Mouse (Mus musculus) urinary bladder, postnatal 0 days (tissue): ENCODE data around the gene Olfr1024. TPM values are rescaled to one million over a fixed set of nuclear protein-coding genes. Genes with fewer than 3 reads are reported as not detected.

Experiments used
- polyA plus RNA-seq: library from polyadenylated mRNA; unstranded; fragments of >200 nt; fragmentation: Nextera tagmentation; extraction: Ambion mirVana; gene quantifications from 2 replicates; pipeline ENCODE4 v1.2.1, GENCODE M21; 2015

Gene Olfr1024
- not detected in 2 replicates for polyA plus RNA-seq

DNA sequence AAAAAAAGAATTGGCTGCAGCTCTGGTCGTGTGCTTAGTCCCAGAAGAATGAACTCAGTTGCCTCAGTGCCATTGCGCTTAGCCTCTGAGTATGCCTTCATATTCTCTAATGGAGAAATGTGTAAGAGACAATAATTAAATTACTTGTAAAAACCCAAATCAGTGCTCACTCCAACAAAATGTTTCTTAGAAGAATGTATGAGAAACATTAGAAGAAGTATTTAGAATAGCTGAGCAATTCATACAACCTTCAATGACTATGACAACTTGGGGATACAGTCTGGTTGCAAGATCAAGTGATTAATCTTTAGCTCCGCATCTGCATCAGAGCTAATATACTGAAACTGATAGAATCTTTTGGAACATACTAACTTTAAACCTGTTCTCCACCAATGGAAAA, at the start of gene Olfr1024:
Olfr1024 (minus strand) TSS at position 101 of the 400 bp plus-strand sequence.

DNA sequence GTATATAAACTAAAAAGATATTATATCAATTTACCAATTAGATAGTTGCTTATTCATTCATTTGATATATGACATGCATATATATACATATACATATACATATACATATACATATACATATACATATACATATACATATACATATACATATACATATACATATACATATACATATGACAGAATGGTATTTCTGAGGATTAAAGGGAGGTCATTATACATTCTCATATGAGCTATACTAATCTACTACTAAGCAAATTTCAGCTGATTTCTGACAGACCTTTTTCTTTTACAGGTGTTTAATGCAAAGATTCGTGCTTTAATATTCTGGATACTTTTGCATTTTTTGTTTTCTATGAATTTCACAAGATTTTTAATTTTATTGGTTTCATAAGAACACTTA, 45.3 kb upstream of the Olfr1024 start, which contains the start of gene Olfr1028:
Olfr1028 (plus strand) TSS at position 301 of the 400 bp plus-strand sequence.

DNA sequence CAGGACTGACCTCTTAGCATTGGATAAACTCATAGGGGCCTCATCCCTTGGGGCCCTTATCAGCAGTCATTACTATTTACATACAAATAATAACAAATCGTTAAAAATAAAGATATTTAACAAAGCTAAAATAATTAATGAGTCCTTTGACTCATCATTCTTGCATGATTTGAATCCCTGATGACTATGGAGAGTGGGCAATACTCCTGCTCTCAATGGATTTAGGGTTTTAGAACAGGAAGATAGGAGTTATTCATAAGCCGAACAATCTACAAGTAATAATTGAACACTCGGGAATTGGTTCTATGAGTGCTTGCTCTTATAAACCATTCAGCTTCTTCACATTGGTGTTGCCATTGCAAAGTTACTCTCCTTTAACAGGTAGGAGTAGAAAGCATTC, 16.4 kb upstream of the Olfr1024 start, which contains the start of gene Olfr1026:
Olfr1026 (plus strand) TSS at position 301 of the 400 bp plus-strand sequence.

DNA sequence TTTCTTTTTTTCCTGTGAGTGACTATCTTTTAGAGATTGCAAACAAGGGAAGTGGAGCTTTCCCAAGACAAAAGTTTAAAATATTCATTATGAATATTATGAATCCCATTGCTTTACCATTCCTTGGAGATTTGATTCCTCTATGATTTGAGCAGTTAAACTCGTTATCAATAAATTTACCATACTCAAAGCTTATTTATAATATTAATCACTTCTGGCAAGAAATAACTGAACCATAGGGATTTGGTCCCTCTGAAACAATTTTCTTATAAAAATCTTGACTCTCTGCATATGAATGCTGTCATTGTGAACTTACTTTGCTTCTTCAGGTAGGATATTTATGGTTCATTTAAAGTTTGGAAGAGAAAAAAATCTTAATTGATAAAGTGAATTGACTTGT, 10.0 kb upstream of the Olfr1024 start, which contains the start of gene Olfr1025-ps1:
Olfr1025-ps1 (plus strand) TSS at position 301 of the 400 bp plus-strand sequence.

DNA sequence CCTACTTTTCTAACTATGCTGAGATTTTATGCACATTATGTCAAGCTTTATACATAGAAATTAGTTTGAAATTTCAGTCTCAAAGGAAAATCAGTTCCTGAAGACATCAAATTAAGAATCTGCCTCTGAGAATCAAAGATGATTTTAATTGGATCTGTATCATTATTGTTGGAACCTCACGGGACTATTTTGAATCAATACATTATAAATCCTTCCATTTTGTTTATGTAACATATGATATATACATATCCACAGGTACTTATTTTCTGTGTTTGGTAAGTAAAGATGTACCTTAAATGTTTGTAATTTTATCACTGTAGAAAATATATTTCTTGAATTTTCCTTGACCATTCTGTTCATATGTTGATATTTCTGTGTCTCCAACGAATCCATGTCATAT, 19.5 kb downstream of the Olfr1024 start, which contains the start of gene Olfr1023:
Olfr1023 (plus strand) TSS at position 301 of the 400 bp plus-strand sequence.

DNA sequence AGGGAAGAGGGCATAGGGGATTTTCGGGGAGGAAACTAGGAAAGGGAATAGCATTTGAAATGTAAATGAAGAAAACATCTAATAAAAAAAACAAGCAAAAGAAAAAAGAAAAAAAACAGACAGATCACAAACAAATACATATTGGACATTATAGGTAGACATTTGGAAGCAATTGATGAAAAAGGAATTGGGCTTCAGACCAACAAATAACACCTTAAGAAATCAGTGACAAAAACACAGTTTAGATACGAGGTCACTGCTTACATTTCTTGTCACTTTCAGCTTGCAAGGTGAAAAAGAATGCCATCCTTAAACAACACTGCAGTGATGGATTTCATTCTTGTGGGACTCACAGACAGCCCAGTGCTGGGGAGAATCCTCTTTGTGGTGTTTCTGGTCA, 36.6 kb downstream of the Olfr1024 start, which contains the start of gene Olfr1022:
Olfr1022 (plus strand) TSS at position 301 of the 400 bp plus-strand sequence.

Other genes with a start within 250 kb of the Olfr1024 start
- gene Olfr154, start 240.6 kb downstream of the Olfr1024 start, polyA plus RNA-seq, result not detected in 2 replicates
- gene Olfr1006, start 226.3 kb downstream of the Olfr1024 start, polyA plus RNA-seq, result not detected in 2 replicates
- not detected in 2 replicates for gene Olfr1008, start 215.6 kb downstream of the Olfr1024 start, polyA plus RNA-seq
- not detected in 2 replicates for gene Olfr1009, start 189.6 kb downstream of the Olfr1024 start, polyA plus RNA-seq
- gene Olfr1012, start 142.3 kb downstream of the Olfr1024 start, polyA plus RNA-seq, result not detected in 2 replicates
- gene Olfr1013, start 138.0 kb downstream of the Olfr1024 start, polyA plus RNA-seq, result not detected in 2 replicates
- gene Olfr1014, start 132.3 kb downstream of the Olfr1024 start, polyA plus RNA-seq, result not detected in 2 replicates
- not detected in 2 replicates for gene Olfr1015, start 123.0 kb downstream of the Olfr1024 start, polyA plus RNA-seq
- gene Olfr1016, start 102.5 kb downstream of the Olfr1024 start, polyA plus RNA-seq, result not detected in 2 replicates
- not detected in 2 replicates for gene Olfr1018, start 86.6 kb downstream of the Olfr1024 start, polyA plus RNA-seq
- not detected in 2 replicates for gene Olfr1019, start 59.6 kb downstream of the Olfr1024 start, polyA plus RNA-seq
- gene Olfr1020, start 58.0 kb downstream of the Olfr1024 start, polyA plus RNA-seq, result not detected in 2 replicates
- gene Olfr1022, start 36.5 kb downstream of the Olfr1024 start, polyA plus RNA-seq, result not detected in 2 replicates
- not detected in 2 replicates for gene Olfr1023, start 19.4 kb downstream of the Olfr1024 start, polyA plus RNA-seq
- gene Olfr1025-ps1, start 10.1 kb upstream of the Olfr1024 start, polyA plus RNA-seq, result not detected in 2 replicates
- gene Olfr1026, start 16.5 kb upstream of the Olfr1024 start, polyA plus RNA-seq, result not detected in 2 replicates
- gene Olfr1028, start 45.4 kb upstream of the Olfr1024 start, polyA plus RNA-seq, result not detected in 2 replicates
- not detected in 2 replicates for gene Olfr1029, start 68.8 kb upstream of the Olfr1024 start, polyA plus RNA-seq
- gene Olfr1030, start 74.2 kb upstream of the Olfr1024 start, polyA plus RNA-seq, result not detected in 2 replicates
- not detected in 2 replicates for gene Olfr1031, start 85.3 kb upstream of the Olfr1024 start, polyA plus RNA-seq
- not detected in 2 replicates for gene Olfr1032, start 100.5 kb upstream of the Olfr1024 start, polyA plus RNA-seq
- gene Olfr1033, start 115.6 kb upstream of the Olfr1024 start, polyA plus RNA-seq, result 41.0 TPM in 2 replicates
- gene Olfr1034, start 140.8 kb upstream of the Olfr1024 start, polyA plus RNA-seq, result 0.07 TPM in 2 replicates
- gene Olfr1036, start 168.9 kb upstream of the Olfr1024 start, polyA plus RNA-seq, result not detected in 2 replicates
- gene Olfr1037, start 182.3 kb upstream of the Olfr1024 start, polyA plus RNA-seq, result not detected in 2 replicates
- gene Olfr1039, start 230.9 kb upstream of the Olfr1024 start, polyA plus RNA-seq, result not detected in 2 replicates
- gene Olfr1040, start 241.7 kb upstream of the Olfr1024 start, polyA plus RNA-seq, result not detected in 2 replicates